Mouse (Mus musculus) lung, embryonic 14.5 days (tissue): ENCODE results near the gene CK137956. TPM values are rescaled to one million over a fixed set of nuclear protein-coding genes. Genes with fewer than 3 reads are reported as not detected.

Source experiments
- ATAC-seq: fragments of 200-750 bp; cut with Nextera tagmentation; 2 replicates; pipeline ENCODE4 v1.8.0; 2017; ENCODE audit warnings: mild to moderate bottlenecking, moderate TSS enrichment, moderate library complexity; ENCODE audit not compliant: insufficient read depth
- DNase-seq: peaks from one replicate; pipeline ENCODE4 v3.0.0-alpha.2; 2015
- H3K27ac ChIP-seq: fragments of 300-500 bp; sonication (generic); 2 replicates; pipeline ENCODE4 v1.5.1; 2014; ENCODE audit warnings: low read depth, mild to moderate bottlenecking, moderate library complexity
- H3K27me3 ChIP-seq: fragments of 300-500 bp; sonication (generic); 2 replicates; pipeline ENCODE4 v1.6.1; 2014; ENCODE audit warnings: low read length, control low read depth; ENCODE audit not compliant: insufficient read depth
- H3K36me3 ChIP-seq: fragments of 300-500 bp; sonication (generic); 2 replicates; pipeline ENCODE4 v1.6.1; 2014; ENCODE audit warnings: control low read depth; ENCODE audit not compliant: insufficient read depth
- H3K4me1 ChIP-seq: fragments of 300-500 bp; sonication (generic); 2 replicates; pipeline ENCODE4 v1.6.1; 2014; ENCODE audit warnings: antibody characterized with exemption, control low read depth; ENCODE audit not compliant: insufficient read depth
- H3K4me2 ChIP-seq: fragments of 300-500 bp; sonication (generic); 2 replicates; pipeline ENCODE4 v1.6.1; 2014; ENCODE audit warnings: mild to moderate bottlenecking
- H3K4me3 ChIP-seq: fragments of 300-500 bp; sonication (generic); 2 replicates; pipeline ENCODE4 v1.5.1; 2014; ENCODE audit warnings: low read depth, low read length
- H3K9ac ChIP-seq: fragments of 300-500 bp; sonication (generic); 2 replicates; pipeline ENCODE4 v1.6.1; 2014
- H3K9me3 ChIP-seq: fragments of 300-500 bp; sonication (generic); 2 replicates; pipeline ENCODE4 v1.6.1; 2016; ENCODE audit warnings: low read depth, low read length, control low read depth
- CTCF ChIP-seq: IDR thresholded peaks from 2 replicates; pipeline ENCODE4 v1.5.1; 2016; ENCODE audit warnings: antibody characterized with exemption, low read depth
- WGBS: fragments of 180-500 bp; shearing (Covaris S2); extraction: QIAGEN DNeasy Blood & Tissue Kit; methylation state at CpG from one replicate; pipeline ENCODE4 v1.1.7; 2014; 5-methylcytosine and 5-hydroxymethylcytosine counted together
- polyA plus RNA-seq: library from polyadenylated mRNA; unstranded; fragments of >200 nt; fragmentation: Nextera tagmentation; extraction: Ambion mirVana; gene quantifications from 2 replicates; pipeline ENCODE4 v1.2.1, GENCODE M21; 2014

Gene CK137956
- polyA plus RNA-seq, 1 experiment from 2014 or later, result not detected

- H3K27me3 ChIP-seq, result peaks cover 57% of the 10 kb centered on the region
- WGBS, result 1% methylated on average over 39 of the region's 39 CpGs
- H3K4me2 ChIP-seq, result peak overlapping the region; percentile 71
- H3K27ac ChIP-seq, result no peak overlapping the region
- H3K9ac ChIP-seq, result no peak overlapping the region; the same call in 1 of the 2 replicates
- DNase-seq (no peak), ATAC-seq (no peak)
- H3K4me3 ChIP-seq, result peak overlapping the region; percentile 39
- H3K4me1 ChIP-seq, result no peaks in the 10 kb centered on the region
- H3K36me3 ChIP-seq, result no peaks in the 10 kb centered on the region
- no peak for TF ChIP-seq CTCF
- H3K9me3 ChIP-seq, result no peaks in the 10 kb centered on the region
Measured at GRCm38 (mm10) chr4:127988526-127989180, 17.9 kb upstream of the CK137956 start.

DNA sequence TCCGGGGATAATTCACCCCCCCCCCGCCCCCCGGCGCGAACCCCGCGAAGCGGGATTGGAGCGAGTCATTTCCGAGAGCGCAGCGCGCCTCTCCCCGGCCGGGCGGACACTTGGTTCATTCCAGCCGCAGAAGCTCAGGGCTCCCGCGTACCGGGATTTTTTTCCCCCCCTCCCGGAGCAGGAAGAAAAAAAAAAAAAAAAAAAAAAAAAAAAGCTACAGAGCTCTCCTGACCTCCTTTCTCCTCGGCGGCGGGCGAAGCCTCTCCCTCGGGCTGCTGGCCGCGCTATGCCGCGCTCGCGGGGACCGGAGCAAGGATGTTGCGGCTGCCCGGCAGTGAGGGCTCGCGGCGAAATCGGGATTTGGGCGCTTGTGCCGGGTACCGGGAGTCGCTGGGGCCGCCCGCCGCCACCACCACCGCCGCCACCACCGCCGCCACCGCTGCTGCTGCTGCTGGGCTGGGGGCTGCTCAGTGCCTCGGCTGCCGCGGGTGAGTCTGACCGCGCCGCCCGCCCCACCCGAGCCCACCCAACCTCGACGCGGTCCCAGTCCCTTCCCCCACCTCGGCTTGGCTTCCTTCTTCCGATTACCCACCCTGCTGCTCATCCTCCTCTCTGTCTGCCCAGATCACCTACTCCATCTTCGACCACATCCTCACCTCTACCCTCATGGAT lies 17.2 kb upstream of the CK137956 start, which contains the start of gene Csmd2:
Gene Csmd2 (plus strand): TSS at position 74 of the 672 bp plus-strand sequence.
- H3K4me1 ChIP-seq, result no peaks in the 10 kb centered on the region
- H3K9me3 ChIP-seq, result no peaks in the 10 kb centered on the region
- ATAC-seq, result no peak
- peak within 1 kb of the TSS; percentile 71 for H3K4me2 ChIP-seq
- H3K9ac ChIP-seq, result no peak within 1 kb of the TSS; the same call in 1 of the 2 replicates
- peak; percentile 41 for DNase-seq
- peaks cover 57% of the 10 kb centered on the region for H3K27me3 ChIP-seq
- peak within 1 kb of the TSS; percentile 39 for H3K4me3 ChIP-seq
- no peak for TF ChIP-seq CTCF
- no peaks in the 10 kb centered on the region for H3K36me3 ChIP-seq
- WGBS, result under 1% methylated on average over 54 of the region's 65 CpGs
- H3K27ac ChIP-seq, result no peak within 1 kb of the TSS

GRCm38 (mm10) chr4:127987270-127987669 lies 16.5 kb upstream of the CK137956 start:
- ATAC-seq (no peak), DNase-seq (no peak)
- no peaks in the 10 kb centered on the region for H3K36me3 ChIP-seq
- H3K4me1 ChIP-seq, result no peaks in the 10 kb centered on the region
- peaks cover 57% of the 10 kb centered on the region for H3K27me3 ChIP-seq
- no peak overlapping the region for H3K9ac ChIP-seq
- H3K4me3 ChIP-seq, result peak overlapping the region; percentile 39
- 6% methylated on average over 10 of the region's 10 CpGs for WGBS
- H3K4me2 ChIP-seq, result peak overlapping the region; percentile 71
- H3K9me3 ChIP-seq, result no peaks in the 10 kb centered on the region
- TF ChIP-seq CTCF, result no peak
- no peak overlapping the region for H3K27ac ChIP-seq

GRCm38 (mm10) chr4:127986491-127987075 lies 15.8 kb upstream of the CK137956 start:
- no peaks in the 10 kb centered on the region for H3K4me1 ChIP-seq
- no peaks in the 10 kb centered on the region for H3K36me3 ChIP-seq
- no peak for TF ChIP-seq CTCF
- peaks cover 57% of the 10 kb centered on the region for H3K27me3 ChIP-seq
- H3K4me2 ChIP-seq, result no peak overlapping the region
- no peak overlapping the region for H3K9ac ChIP-seq
- H3K4me3 ChIP-seq, result no peak overlapping the region
- DNase-seq (no peak), ATAC-seq (no peak)
- 1% methylated on average over 25 of the region's 25 CpGs for WGBS
- H3K9me3 ChIP-seq, result no peaks in the 10 kb centered on the region
- no peak overlapping the region for H3K27ac ChIP-seq

- TF ChIP-seq CTCF, result no peak
- peaks cover 56% of the 10 kb centered on the region for H3K27me3 ChIP-seq
- no peak overlapping the region for H3K27ac ChIP-seq
- H3K9ac ChIP-seq, result no peak overlapping the region
- no peak for ATAC-seq
- H3K4me3 ChIP-seq, result no peak overlapping the region
- H3K9me3 ChIP-seq, result no peaks in the 10 kb centered on the region
- no peak overlapping the region for H3K4me2 ChIP-seq
- WGBS, result 14% methylated on average over 10 of the region's 10 CpGs
- no peaks in the 10 kb centered on the region for H3K36me3 ChIP-seq
- no peaks in the 10 kb centered on the region for H3K4me1 ChIP-seq
- DNase-seq, result no peak
Measured at GRCm38 (mm10) chr4:127985874-127986273, 15.1 kb upstream of the CK137956 start.

DNA sequence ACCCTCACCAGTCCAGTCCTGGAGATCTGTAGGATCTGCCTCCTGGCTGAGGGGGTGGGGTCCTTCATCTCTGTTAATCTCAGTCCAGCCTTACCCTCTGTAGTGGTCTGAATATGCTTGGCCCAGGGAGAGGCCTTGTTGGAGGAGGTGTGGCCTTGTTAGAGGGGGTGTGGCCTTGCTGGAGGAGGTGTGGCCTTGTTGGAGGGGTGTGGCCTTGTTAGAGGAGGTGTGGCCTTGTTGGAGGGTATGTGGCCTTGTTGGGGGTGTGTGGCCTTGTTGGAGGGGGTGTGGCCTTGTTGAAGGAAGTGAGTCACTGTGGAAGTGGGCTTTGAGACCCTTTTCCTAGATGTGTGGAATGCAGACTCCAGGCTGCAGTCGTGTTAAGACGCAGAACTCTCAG lies 13.7 kb upstream of the CK137956 start:
- H3K36me3 ChIP-seq, result no peaks in the 10 kb centered on the region
- H3K4me1 ChIP-seq, result no peaks in the 10 kb centered on the region
- 77% methylated on average over 2 of the region's 2 CpGs for WGBS
- no peak overlapping the region for H3K9ac ChIP-seq
- no peak for DNase-seq
- ATAC-seq, result no peak
- no peak for TF ChIP-seq CTCF
- H3K9me3 ChIP-seq, result no peaks in the 10 kb centered on the region
- H3K4me2 ChIP-seq, result no peak overlapping the region
- no peak overlapping the region for H3K27ac ChIP-seq
- H3K27me3 ChIP-seq, result peaks cover 41% of the 10 kb centered on the region
- no peak overlapping the region for H3K4me3 ChIP-seq

DNA sequence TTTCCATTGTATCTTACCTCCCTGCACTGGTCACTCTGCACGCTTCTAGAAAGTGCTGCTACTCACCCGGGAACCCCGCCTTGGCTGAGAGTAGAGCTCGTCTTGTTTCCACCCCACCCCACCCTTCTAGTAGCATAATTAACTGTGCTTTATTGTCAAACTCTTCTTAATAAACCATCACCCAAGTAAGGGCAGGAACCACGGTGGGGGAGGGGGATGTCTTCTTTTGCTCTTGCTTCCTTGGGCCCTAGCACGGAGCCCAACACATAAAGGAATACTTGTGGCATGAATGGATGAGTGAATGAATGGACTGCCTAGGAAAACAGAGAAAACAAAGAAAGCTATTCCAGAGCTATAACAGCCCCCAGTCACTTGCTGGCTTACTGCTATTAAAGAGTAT lies 10.4 kb upstream of the CK137956 start:
- no peaks in the 10 kb centered on the region for H3K9me3 ChIP-seq
- WGBS, result 74% methylated on average over 6 of the region's 6 CpGs

More for the DNA sequence above, 10.4 kb upstream of the CK137956 start:
- Histone ChIP-seq H3K9ac (no peak overlapping the region), H3K36me3 (no peaks in the 10 kb centered on the region), H3K4me3 (no peak overlapping the region), H3K27me3 (peaks cover 8% of the 10 kb centered on the region), H3K27ac (no peak overlapping the region), H3K4me2 (no peak overlapping the region), H3K4me1 (no peaks in the 10 kb centered on the region)
- no peak for TF ChIP-seq CTCF
- DNase-seq, result no peak
- ATAC-seq, result no peak
